Comparison of ENCODE assay signal across 11 mouse cellular contexts in genomic region chr19:31383881-31384280, GRCm38 (mm10).
DNase-seq lines count a peak whose midpoint lies in the region.
"Had no signal": no experiment of that assay in that cellular context is flagged by ENCODE, and none has a peak within 500 bp of the region (broad histone marks: within the 10 kb centered on the region; RNA-seq: fewer than 3 reads in every experiment).

No protein-coding gene starts in this region.

- H3K27me3 ChIP-seq in heart, embryonic 10.5 days (ENCODE audit: insufficient read depth, poor library complexity, severe bottlenecking): no peaks in the 10 kb centered on the region

- no peaks in the 10 kb centered on the region for H3K4me1 ChIP-seq in heart, embryonic 10.5 days

- no peaks in the 10 kb centered on the region for H3K9me3 ChIP-seq in heart, embryonic 10.5 days

- DNase-seq in heart, adult 11 months: peak; percentile 19
- DNase-seq in heart, embryonic 10.5 days (ENCODE audit: low spot score): no peak
- peak; percentile 20 for DNase-seq in adipocyte (ENCODE audit: low spot score)
- peak; percentile 24 to 36 for DNase-seq in frontal cortex, postnatal 36 days (ENCODE audit: low spot score in 2 of 2)
- DNase-seq in lung, postnatal 14 days: peak; percentile 38
- DNase-seq in spleen, postnatal 14 days (ENCODE audit: low spot score in 2 of 2): no peak
- DNase-seq in adrenal gland, postnatal 10 days: no peak
- DNase-seq in adrenal gland, postnatal 14 days: no peak
- DNase-seq: kidney, postnatal 25 days; liver; thymus, postnatal 4 days had no signal

- H3K36me3 ChIP-seq in heart, embryonic 10.5 days: no peaks in the 10 kb centered on the region

- H3K4me3 ChIP-seq in heart, embryonic 10.5 days: no peak overlapping the region

- no peak overlapping the region for H3K27ac ChIP-seq in heart, embryonic 10.5 days

- WGBS in heart, embryonic 10.5 days: 69% methylated on average over 5 of the region's 5 CpGs

Comparison
In these comparisons a context has a peak if more than half of its experiments do, and no peak if none do; other contexts are left out.
1. DNase-seq: peak in heart, adult 11 months (single experiment), adipocyte (single experiment), frontal cortex, postnatal 36 days (2 of 2) and lung, postnatal 14 days (single experiment); none in heart, embryonic 10.5 days (single experiment), spleen, postnatal 14 days (0 of 2), adrenal gland, postnatal 10 days (single experiment) and adrenal gland, postnatal 14 days (single experiment).